25 mouse cellular contexts compared by ENCODE assay signal in the genomic region with DNA sequence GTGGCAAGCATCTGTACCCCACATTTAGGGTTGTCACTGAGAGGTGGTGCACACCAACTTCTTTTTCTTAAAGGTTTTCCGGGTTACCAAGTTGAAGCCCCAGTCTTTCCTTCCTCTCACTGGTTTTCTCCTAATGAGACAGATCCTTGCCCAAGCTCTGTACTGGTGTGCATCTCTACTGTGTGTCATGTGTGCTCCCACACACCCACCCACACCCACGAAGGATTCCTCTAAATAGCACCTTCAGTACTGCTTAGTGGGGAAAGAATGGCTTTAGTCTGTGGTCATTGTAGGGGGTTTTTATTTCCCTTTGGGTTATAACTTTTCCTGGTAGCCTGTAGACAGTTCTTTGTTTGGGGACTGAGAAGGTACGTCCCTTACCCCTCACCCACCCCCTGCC. TPM values are rescaled to one million over a fixed set of nuclear protein-coding genes. Genes with fewer than 3 reads are reported as not detected.
"Had no signal": no experiment of that assay in that cellular context is flagged by ENCODE, and none has a peak within 500 bp of the region (broad histone marks: within the 10 kb centered on the region; RNA-seq: fewer than 3 reads in every experiment).

No protein-coding gene starts in this region.

- H3K9ac ChIP-seq: liver, embryonic 13.5 days; liver, embryonic 15.5 days; liver, postnatal 0 days; lung, embryonic 15.5 days; midbrain, embryonic 13.5 days; midbrain, embryonic 15.5 days; neural tube, embryonic 13.5 days; stomach, embryonic 15.5 days had no signal

- H3K27me3 ChIP-seq: liver, embryonic 13.5 days; liver, embryonic 15.5 days; lung, embryonic 15.5 days; midbrain, embryonic 13.5 days; midbrain, embryonic 15.5 days; neural tube, embryonic 13.5 days; stomach, embryonic 15.5 days had no signal

- H3K9me3 ChIP-seq: liver, embryonic 13.5 days; liver, embryonic 15.5 days; lung, embryonic 15.5 days; megakaryocyte, embryonic 14.5 days; midbrain, embryonic 13.5 days; midbrain, embryonic 15.5 days; neural tube, embryonic 13.5 days; stomach, embryonic 15.5 days had no signal

- H3K4me3 ChIP-seq: liver, embryonic 13.5 days; liver, embryonic 15.5 days; lung, embryonic 15.5 days; megakaryocyte, embryonic 14.5 days; midbrain, embryonic 13.5 days; midbrain, embryonic 15.5 days; neural tube, embryonic 13.5 days; stomach, embryonic 15.5 days had no signal

- H3K27ac ChIP-seq: liver, embryonic 13.5 days; liver, embryonic 15.5 days; lung, embryonic 15.5 days; macrophage; midbrain, embryonic 13.5 days; midbrain, embryonic 15.5 days; neural tube, embryonic 13.5 days; stomach, embryonic 15.5 days; stomach, postnatal 0 days had no signal

- H3K36me3 ChIP-seq: liver, embryonic 13.5 days; liver, embryonic 15.5 days; lung, embryonic 15.5 days; midbrain, embryonic 13.5 days; midbrain, embryonic 15.5 days; neural tube, embryonic 13.5 days; stomach, embryonic 15.5 days had no signal

- DNase-seq: liver, embryonic 13.5 days; liver, postnatal 0 days; lung, adult 2 months; lung, postnatal 14 days; lung, postnatal 36 days; right cerebral cortex, postnatal 25 days; thymus, adult 2 months; thymus, postnatal 25 days; thymus, postnatal 4 days had no signal

- ATAC-seq: liver, postnatal 0 days; lung, postnatal 0 days; midbrain, embryonic 13.5 days; midbrain, embryonic 15.5 days had no signal

- H3K4me1 ChIP-seq: liver, embryonic 13.5 days; liver, embryonic 15.5 days; lung, embryonic 15.5 days; megakaryocyte, embryonic 14.5 days; midbrain, embryonic 13.5 days; midbrain, embryonic 15.5 days; neural tube, embryonic 13.5 days; stomach, embryonic 15.5 days had no signal

- H3K4me2 ChIP-seq: liver, embryonic 13.5 days; liver, embryonic 15.5 days; lung, embryonic 15.5 days; midbrain, embryonic 11.5 days; midbrain, embryonic 13.5 days; midbrain, embryonic 15.5 days; neural tube, embryonic 13.5 days; stomach, embryonic 15.5 days had no signal

RNA-seq across cellular contexts. Expression of gene Bpi, which starts 7.0 kb away (rescaled TPM):
- total RNA-seq: monocyte, adult 5-6 weeks; neutrophil, adult 5-6 weeks had no signal
- polyA plus RNA-seq: liver, embryonic 13.5 days; liver, embryonic 15.5 days; liver, postnatal 0 days; lung, adult 2 months; lung, embryonic 15.5 days; lung, postnatal 0 days; macrophage; midbrain, embryonic 11.5 days; midbrain, embryonic 13.5 days; midbrain, embryonic 15.5 days; midbrain, postnatal 0 days; neural tube, embryonic 13.5 days; spleen, adult 2 months; stomach, embryonic 15.5 days; stomach, postnatal 0 days; urinary bladder, adult 2 months had no signal

RNA-seq across cellular contexts. Expression of gene D630003M21Rik, which starts 35.9 kb away (rescaled TPM):
- total RNA-seq: monocyte, adult 5-6 weeks; neutrophil, adult 5-6 weeks had no signal
- polyA plus RNA-seq: macrophage had no signal
